Mouse (Mus musculus): ENCODE measurements at regions not wholly inside any gene's neighbourhood (a gene's known extent, or its start where the extent isn't known, plus 50 kb on each side); places are given as distances from the start of the nearest gene placed in this dataset.

DNA sequence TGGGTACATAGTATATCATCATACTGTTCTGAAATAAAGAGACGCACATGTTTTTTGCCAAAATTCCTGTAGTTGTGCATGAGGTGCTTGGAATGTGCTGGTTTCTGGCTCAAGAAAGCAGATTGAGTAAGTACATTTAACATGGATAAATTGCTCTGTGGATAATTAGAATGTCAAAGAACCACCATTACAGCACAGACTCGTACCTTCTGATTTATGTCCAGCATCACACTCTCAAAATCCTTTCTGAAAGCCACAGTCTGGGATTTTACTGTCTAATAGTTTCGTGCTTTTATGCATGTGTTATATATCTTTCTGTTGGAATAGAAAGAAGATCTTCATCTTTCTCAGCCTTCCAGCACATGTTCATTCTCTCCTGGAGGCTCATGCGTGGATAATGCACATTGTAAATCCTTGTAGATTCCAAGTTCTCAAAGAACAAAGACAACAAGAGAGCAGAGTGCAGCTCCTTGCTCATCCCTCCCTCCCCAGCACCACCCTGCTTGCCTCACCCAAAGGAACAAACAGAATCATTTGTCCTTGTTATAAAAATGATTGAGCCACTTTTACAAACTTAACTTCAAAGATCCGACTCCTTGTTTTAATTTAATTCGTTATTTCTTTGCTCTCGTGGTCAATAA, 348.9 kb upstream of the Ctso start:
- DNase-seq = no peak
- no peak for ATAC-seq (ENCODE audit: low read depth)

DNA sequence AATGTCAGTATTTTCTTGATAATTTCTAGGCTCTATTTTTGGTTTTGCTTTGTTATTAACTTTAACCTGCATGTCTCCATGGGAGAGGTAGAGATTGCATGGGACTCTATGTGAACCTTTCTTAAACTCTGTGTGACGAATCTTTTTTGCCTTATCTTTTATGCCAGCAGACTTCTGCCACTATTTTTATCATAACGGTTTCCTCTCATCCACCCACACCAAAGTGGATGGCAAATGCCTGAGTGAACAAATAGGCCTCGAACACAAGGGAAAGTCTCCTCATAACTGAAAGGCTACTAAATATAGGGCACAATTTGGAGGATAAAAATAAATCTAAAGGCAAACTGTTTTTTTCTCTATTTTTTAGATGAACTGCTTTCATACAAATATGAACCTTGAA, 343.3 kb upstream of the Ctso start:
- Histone ChIP-seq H3K27me3 (no peaks in the 10 kb centered on the region), H3K4me3 (replicated peaks) (no peak overlapping the region), H3K9me3 (replicated peaks) (no peaks in the 10 kb centered on the region), H3K4me1 (replicated peaks) (no peaks in the 10 kb centered on the region), H3K36me3 (no peaks in the 10 kb centered on the region), H3K27ac (no peak overlapping the region), H3K9ac (no peak overlapping the region), H3K4me2 (no peak overlapping the region)
- DNase-seq (no peak), ATAC-seq (ENCODE audit: low read depth) (no peak)
- WGBS (ENCODE audit: insufficient replicate concordance) = 21% methylated on average over 3 of the region's 3 CpGs

More for the DNA sequence above, 348.9 kb upstream of the Ctso start:
- Histone ChIP-seq H3K27ac (no peak overlapping the region), H3K36me3 (no peaks in the 10 kb centered on the region), H3K27me3 (no peaks in the 10 kb centered on the region), H3K4me2 (no peak overlapping the region), H3K9ac (no peak overlapping the region), H3K4me3 (replicated peaks) (no peak overlapping the region), H3K9me3 (replicated peaks) (no peaks in the 10 kb centered on the region), H3K4me1 (replicated peaks) (no peaks in the 10 kb centered on the region)
- 60% methylated on average over 7 of the region's 7 CpGs for WGBS (ENCODE audit: insufficient replicate concordance)

DNA sequence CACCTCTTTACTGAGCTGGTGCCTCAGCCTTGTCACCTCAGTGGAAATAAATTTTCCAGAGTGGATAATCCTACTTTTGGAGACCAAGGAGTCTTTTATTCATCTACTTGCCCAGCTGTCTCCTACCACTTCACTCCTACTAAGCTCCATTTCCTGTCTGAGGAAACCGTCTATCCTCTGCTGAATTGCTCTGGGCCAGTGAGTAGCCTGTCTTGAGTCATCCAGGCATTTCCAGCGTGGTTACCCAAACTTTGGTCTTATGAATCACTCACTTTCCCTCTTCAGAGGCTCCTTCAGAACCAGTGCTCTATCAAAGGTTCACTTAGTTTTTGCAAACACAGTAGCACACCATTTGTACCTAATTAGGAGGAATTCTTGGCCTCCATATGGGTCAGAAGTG, 303.2 kb upstream of the Ctso start:
- Histone ChIP-seq H3K4me1 (replicated peaks) (no peaks in the 10 kb centered on the region), H3K27me3 (no peaks in the 10 kb centered on the region), H3K4me2 (no peak overlapping the region), H3K36me3 (no peaks in the 10 kb centered on the region), H3K27ac (no peak overlapping the region), H3K4me3 (replicated peaks) (no peak overlapping the region), H3K9me3 (replicated peaks) (no peaks in the 10 kb centered on the region), H3K9ac (no peak overlapping the region)
- WGBS (ENCODE audit: insufficient replicate concordance) = 22% methylated on average over 2 of the region's 2 CpGs
- DNase-seq (no peak), ATAC-seq (ENCODE audit: low read depth) (no peak)

DNA sequence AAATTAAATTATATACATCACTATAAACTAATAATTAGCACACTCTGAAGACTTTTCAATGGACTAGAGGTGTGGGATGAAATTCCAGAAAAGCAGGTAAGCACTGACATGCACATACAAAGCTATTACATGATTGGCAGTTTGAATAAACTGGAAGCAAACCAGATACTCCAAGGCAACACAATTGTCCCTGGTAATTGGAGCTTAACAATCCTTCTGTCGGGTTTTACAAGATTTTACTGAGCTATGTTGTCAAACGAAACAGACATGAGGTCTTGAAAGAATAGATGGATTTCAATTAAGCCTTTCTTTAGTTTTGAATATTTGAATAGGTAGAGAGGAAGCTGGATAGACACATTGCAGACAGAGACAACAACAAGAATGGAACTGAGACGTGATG, 273.9 kb upstream of the Ctso start:
- WGBS (ENCODE audit: insufficient replicate concordance) = 42% methylated on average over 3 of the region's 3 CpGs
- DNase-seq = no peak

DNA sequence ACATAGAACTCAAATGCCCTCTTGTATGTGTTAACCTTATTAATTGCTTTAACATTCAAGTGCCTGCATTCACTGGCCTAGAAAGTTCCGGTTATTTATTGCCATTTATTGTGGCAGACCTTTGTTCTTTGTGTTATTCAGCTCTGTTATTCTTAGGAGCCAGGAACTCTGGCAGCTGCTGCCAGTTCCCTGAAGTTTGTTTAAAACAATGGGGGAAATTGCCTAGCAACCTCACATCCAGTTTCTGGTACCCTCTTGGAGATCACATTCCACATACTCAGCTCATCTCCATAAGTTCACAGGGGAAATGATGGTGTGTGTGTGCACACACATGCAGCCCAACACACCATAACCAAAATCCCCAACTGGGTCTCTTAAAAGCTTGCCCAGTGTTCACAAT, 270.8 kb upstream of the Ctso start:
- no peak overlapping the region for H3K4me3 ChIP-seq (replicated peaks)
- H3K36me3 ChIP-seq = no peaks in the 10 kb centered on the region
- DNase-seq = no peak
- H3K27ac ChIP-seq = no peak overlapping the region
- no peak overlapping the region for H3K4me2 ChIP-seq
- no peaks in the 10 kb centered on the region for H3K27me3 ChIP-seq
- no peaks in the 10 kb centered on the region for H3K4me1 ChIP-seq (replicated peaks)
- H3K9ac ChIP-seq = no peak overlapping the region
- H3K9me3 ChIP-seq (replicated peaks) = no peaks in the 10 kb centered on the region
- WGBS (ENCODE audit: insufficient replicate concordance) = 53% methylated on average over 1 of the region's 1 CpGs
- no peak for ATAC-seq (ENCODE audit: low read depth)

More for the DNA sequence above, 273.9 kb upstream of the Ctso start:
- Histone ChIP-seq H3K9me3 (replicated peaks) (no peaks in the 10 kb centered on the region), H3K36me3 (no peaks in the 10 kb centered on the region), H3K4me2 (no peak overlapping the region), H3K9ac (no peak overlapping the region), H3K4me3 (replicated peaks) (no peak overlapping the region), H3K27ac (no peak overlapping the region), H3K27me3 (no peaks in the 10 kb centered on the region), H3K4me1 (replicated peaks) (no peaks in the 10 kb centered on the region)
- no peak for ATAC-seq (ENCODE audit: low read depth)

DNA sequence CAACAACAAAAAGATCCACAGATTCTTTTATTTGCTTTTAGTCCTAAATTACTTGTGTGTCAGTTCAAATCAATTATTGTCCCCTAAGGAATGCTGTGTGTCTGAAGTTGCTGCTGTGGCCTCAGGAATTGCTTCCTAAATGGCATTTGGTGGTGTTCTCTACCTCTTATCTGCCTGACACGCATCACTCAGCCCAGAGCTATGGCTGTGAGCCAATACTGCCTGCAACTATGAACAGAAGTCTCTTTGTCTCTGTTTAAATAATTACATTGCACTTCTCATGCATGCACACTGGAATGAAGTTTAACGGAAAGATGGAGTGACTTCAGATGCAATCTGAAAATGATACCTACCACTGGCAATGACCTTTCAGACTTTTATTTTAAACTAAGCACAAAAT, 266.1 kb upstream of the Ctso start:
- no peaks in the 10 kb centered on the region for H3K27me3 ChIP-seq
- no peaks in the 10 kb centered on the region for H3K9me3 ChIP-seq (replicated peaks)
- H3K4me1 ChIP-seq (replicated peaks) = no peaks in the 10 kb centered on the region
- no peak overlapping the region for H3K27ac ChIP-seq
- no peaks in the 10 kb centered on the region for H3K36me3 ChIP-seq
- WGBS (ENCODE audit: insufficient replicate concordance) = 50% methylated on average over 2 of the region's 2 CpGs
- no peak overlapping the region for H3K4me3 ChIP-seq (replicated peaks)
- no peak overlapping the region for H3K9ac ChIP-seq
- ATAC-seq (ENCODE audit: low read depth) = no peak
- no peak for DNase-seq
- H3K4me2 ChIP-seq = no peak overlapping the region

DNA sequence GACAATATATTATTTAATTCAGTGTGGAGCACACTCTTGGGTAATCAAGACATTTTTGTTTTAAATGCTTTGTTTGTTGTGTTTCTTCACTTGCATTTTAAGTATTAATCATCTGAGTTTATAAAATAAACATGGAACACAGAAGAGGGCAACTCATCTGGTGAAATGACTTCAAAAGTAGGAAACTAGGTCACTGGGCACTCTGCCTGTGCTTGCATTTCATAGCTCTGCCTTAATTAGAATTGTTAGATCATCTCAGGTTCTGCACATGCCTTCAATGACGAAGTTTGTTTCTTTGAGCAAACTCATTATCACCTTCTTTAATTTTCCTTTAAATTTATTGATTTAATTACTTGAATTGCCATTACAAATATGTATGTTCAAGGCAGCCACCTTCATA, 255.8 kb upstream of the Ctso start:
- Histone ChIP-seq H3K4me3 (replicated peaks) (no peak overlapping the region), H3K36me3 (no peaks in the 10 kb centered on the region), H3K4me1 (replicated peaks) (no peaks in the 10 kb centered on the region), H3K9me3 (replicated peaks) (no peaks in the 10 kb centered on the region), H3K27ac (no peak overlapping the region), H3K4me2 (no peak overlapping the region), H3K9ac (no peak overlapping the region), H3K27me3 (no peaks in the 10 kb centered on the region)
- 45% methylated on average over 1 of the region's 1 CpGs for WGBS (ENCODE audit: insufficient replicate concordance)
- no peak for ATAC-seq (ENCODE audit: low read depth)
- DNase-seq = no peak

DNA sequence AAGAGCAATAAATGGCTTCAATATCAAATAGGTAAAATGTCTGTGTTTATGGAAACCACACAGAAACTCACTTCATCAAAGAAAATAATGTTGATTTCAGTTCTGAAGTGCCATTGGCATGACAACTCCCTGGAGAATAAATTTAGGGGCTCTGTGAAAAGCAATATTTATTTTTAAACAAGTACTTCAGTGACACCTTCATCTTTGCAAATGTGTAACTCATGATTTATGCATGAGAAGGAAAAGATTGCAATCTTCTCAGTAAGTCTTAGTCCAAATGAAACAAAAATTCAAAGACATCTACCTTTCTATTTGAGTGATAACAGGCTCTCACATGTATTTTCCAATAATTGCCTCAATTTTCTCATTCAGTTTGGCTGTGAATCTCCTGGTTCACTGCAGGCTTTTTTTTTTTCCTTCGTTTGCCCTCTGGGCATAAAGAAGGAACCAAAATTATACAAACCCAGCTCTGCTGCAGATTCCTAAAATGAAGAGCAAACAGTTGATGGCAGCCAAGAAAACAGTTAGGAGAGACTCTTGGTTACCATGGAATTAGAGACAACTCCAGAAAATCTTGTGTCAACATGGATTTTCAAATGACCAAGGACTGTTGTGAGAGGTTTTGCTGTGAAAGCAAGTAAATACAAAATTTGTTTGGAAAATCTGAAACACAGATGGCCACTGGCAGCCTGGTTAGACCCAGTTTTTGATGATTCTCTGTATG, 230.3 kb upstream of the Ctso start:
- no peak for DNase-seq
- no peaks in the 10 kb centered on the region for H3K9me3 ChIP-seq (replicated peaks)
- no peaks in the 10 kb centered on the region for H3K36me3 ChIP-seq
- no peak overlapping the region for H3K4me3 ChIP-seq (replicated peaks)
- ATAC-seq (ENCODE audit: low read depth) = no peak
- H3K4me2 ChIP-seq = no peak overlapping the region
- no peaks in the 10 kb centered on the region for H3K27me3 ChIP-seq
- H3K27ac ChIP-seq = no peak overlapping the region
- WGBS (ENCODE audit: insufficient replicate concordance) = 29% methylated on average over 1 of the region's 1 CpGs
- H3K9ac ChIP-seq = no peak overlapping the region
- H3K4me1 ChIP-seq (replicated peaks) = no peaks in the 10 kb centered on the region

DNA sequence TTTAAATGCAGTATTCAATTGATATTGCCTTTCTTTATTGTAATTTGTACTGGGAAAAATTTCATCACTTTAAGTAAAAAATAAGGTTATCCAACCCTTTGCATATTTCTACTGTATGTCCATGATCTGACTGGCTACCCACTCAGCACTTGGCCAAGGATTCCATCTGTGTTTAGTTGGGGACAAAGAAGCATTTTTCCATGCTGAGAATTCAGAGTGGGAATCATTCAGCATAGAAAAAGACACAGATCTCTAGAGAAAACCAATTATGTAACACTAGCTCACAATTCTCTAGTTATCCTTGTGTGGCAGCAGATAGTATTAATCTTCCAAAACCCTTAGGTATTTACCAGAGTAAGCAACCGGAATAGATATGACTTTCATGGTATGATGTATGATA, 213.5 kb upstream of the Ctso start:
- Histone ChIP-seq H3K9me3 (replicated peaks) (no peaks in the 10 kb centered on the region), H3K27ac (no peak overlapping the region), H3K4me3 (replicated peaks) (no peak overlapping the region), H3K4me1 (replicated peaks) (no peaks in the 10 kb centered on the region), H3K4me2 (no peak overlapping the region), H3K27me3 (no peaks in the 10 kb centered on the region), H3K9ac (no peak overlapping the region), H3K36me3 (no peaks in the 10 kb centered on the region)
- ATAC-seq (ENCODE audit: low read depth) (no peak), DNase-seq (no peak)
- 50% methylated on average over 1 of the region's 1 CpGs for WGBS (ENCODE audit: insufficient replicate concordance)

DNA sequence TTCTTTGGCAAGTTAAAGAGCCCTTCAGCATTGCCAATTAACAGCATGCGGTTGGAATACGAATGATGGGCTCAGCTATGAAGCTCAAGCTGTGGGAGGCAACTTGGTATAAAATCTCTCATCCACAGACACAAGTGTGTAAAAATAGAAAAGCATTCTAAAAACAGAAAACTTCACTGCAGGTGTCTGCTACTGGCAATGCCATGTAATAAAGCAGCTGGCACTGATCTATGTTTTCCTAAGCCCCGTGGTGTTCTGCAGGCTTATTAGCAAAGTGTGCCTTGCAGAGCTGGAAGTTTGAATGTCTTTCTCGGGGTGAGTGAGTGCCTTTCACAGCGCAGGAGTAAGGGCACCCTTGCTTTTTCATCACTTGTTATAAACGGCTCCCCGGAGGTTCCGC, 196.9 kb upstream of the Ctso start:
- no peaks in the 10 kb centered on the region for H3K4me1 ChIP-seq (replicated peaks)
- no peak overlapping the region for H3K4me3 ChIP-seq (replicated peaks)
- H3K9ac ChIP-seq = no peak overlapping the region
- ATAC-seq (ENCODE audit: low read depth) (no peak), DNase-seq (no peak)
- H3K4me2 ChIP-seq = no peak overlapping the region
- 63% methylated on average over 8 of the region's 8 CpGs for WGBS (ENCODE audit: insufficient replicate concordance)
- H3K27ac ChIP-seq = no peak overlapping the region
- no peaks in the 10 kb centered on the region for H3K9me3 ChIP-seq (replicated peaks)
- H3K36me3 ChIP-seq = no peaks in the 10 kb centered on the region
- no peaks in the 10 kb centered on the region for H3K27me3 ChIP-seq

DNA sequence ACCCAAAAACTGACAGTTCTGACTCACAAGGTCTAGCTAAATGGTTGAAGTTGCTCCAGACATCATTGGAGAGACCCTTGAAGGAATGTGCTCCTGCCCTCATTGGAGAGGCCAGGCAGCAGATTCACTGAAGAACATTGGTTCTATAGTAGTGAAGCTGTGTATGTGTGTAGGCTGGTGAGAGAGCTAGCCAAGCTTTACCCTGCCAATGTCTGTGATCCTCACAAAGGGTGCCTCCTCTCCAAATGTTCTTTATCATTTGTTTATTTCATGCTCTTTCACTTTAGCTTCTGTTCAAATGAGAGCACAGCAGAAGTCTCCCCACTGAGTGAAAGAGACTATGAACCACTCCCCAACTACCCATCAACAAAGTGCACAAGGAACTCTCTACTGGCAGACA, 195.6 kb upstream of the Ctso start:
- Histone ChIP-seq H3K36me3 (no peaks in the 10 kb centered on the region), H3K9me3 (replicated peaks) (no peaks in the 10 kb centered on the region), H3K9ac (no peak overlapping the region), H3K4me1 (replicated peaks) (no peaks in the 10 kb centered on the region), H3K27me3 (no peaks in the 10 kb centered on the region), H3K4me2 (no peak overlapping the region), H3K4me3 (replicated peaks) (no peak overlapping the region), H3K27ac (no peak overlapping the region)
- no peak for DNase-seq
- no peak for ATAC-seq (ENCODE audit: low read depth)

DNA sequence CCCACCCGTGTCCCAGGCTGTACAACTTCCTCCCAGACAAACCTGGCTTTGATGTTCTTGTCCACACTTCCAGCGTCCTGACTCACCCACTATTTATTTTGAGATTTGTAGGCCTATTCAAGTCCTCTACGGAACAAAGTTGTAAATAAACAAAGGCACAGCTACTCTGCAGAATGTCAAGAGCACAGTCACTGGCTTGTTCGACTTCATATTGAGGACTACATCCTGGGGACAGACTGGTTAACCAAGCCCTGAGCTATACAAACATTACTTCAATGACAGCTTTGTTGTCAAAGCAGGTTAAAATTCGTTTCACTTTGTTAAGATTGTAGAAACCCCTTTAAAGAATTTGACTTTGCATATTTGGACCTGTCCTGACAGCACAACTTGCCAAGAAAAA, 190.3 kb upstream of the Ctso start:
- no peaks in the 10 kb centered on the region for H3K9me3 ChIP-seq (replicated peaks)
- ATAC-seq (ENCODE audit: low read depth) (no peak), DNase-seq (no peak)
- H3K9ac ChIP-seq = no peak overlapping the region
- H3K4me3 ChIP-seq (replicated peaks) = no peak overlapping the region
- 24% methylated on average over 5 of the region's 5 CpGs for WGBS (ENCODE audit: insufficient replicate concordance)
- no peak overlapping the region for H3K27ac ChIP-seq
- no peaks in the 10 kb centered on the region for H3K4me1 ChIP-seq (replicated peaks)
- H3K36me3 ChIP-seq = no peaks in the 10 kb centered on the region
- no peak overlapping the region for H3K4me2 ChIP-seq
- no peaks in the 10 kb centered on the region for H3K27me3 ChIP-seq
